Mouse (Mus musculus) liver, postnatal 0 days (tissue): Measurements from ENCODE around the gene Parp12. TPM values are rescaled to one million over a fixed set of nuclear protein-coding genes. Genes with fewer than 3 reads are reported as not detected.

ENCODE experiments used
- ATAC-seq: fragments of 200-750 bp; cut with Nextera tagmentation; 2 replicates; pipeline ENCODE4 v1.8.0; 2017; ENCODE audit warnings: mild to moderate bottlenecking, moderate library complexity
- DNase-seq: peaks from one replicate; pipeline ENCODE4 v3.0.0-alpha.2; 2016
- H3K27ac ChIP-seq: fragments of 300-500 bp; sonication (generic); 2 replicates; pipeline ENCODE4 v1.5.1; 2014; ENCODE audit warnings: antibody characterized with exemption, moderate library complexity, mild to moderate bottlenecking, low read depth
- H3K27me3 ChIP-seq: fragments of 300-500 bp; sonication (generic); 2 replicates; pipeline ENCODE4 v1.6.1; 2014; ENCODE audit warnings: low read length, control low read depth, mixed read lengths; ENCODE audit not compliant: insufficient read depth
- H3K36me3 ChIP-seq: fragments of 300-500 bp; sonication (generic); replicated peaks from 2 replicates; pipeline ENCODE4 v1.6.1; 2014; ENCODE audit warnings: mild to moderate bottlenecking, control low read depth, low read length, moderate library complexity, mixed read lengths; ENCODE audit not compliant: insufficient read depth
- H3K4me1 ChIP-seq: fragments of 300-500 bp; sonication (generic); 2 replicates; pipeline ENCODE4 v1.6.1; 2014; ENCODE audit warnings: antibody characterized with exemption, mild to moderate bottlenecking, control low read depth; ENCODE audit not compliant: insufficient read depth
- H3K4me2 ChIP-seq: fragments of 300-500 bp; sonication (generic); 2 replicates; pipeline ENCODE4 v1.6.1; 2014; ENCODE audit warnings: low read depth, mild to moderate bottlenecking, low read length, moderate library complexity, mixed read lengths
- H3K4me3 ChIP-seq: fragments of 300-500 bp; sonication (generic); 2 replicates; pipeline ENCODE4 v1.5.1; 2014; ENCODE audit warnings: low read depth, low read length
- H3K9ac ChIP-seq: fragments of 300-500 bp; sonication (generic); replicated peaks from 2 replicates; pipeline ENCODE4 v1.6.1; 2014; ENCODE audit warnings: mild to moderate bottlenecking, moderate library complexity
- H3K9me3 ChIP-seq: fragments of 300-500 bp; sonication (generic); 2 replicates; pipeline ENCODE4 v1.6.1; 2016; ENCODE audit warnings: mild to moderate bottlenecking, control low read depth, low read length, mixed read lengths
- CTCF ChIP-seq: sonication (generic); IDR thresholded peaks from 2 replicates; pipeline ENCODE4 v1.5.1; 2016; ENCODE audit warnings: antibody characterized with exemption, low read depth
- EP300 ChIP-seq: IDR thresholded peaks from 2 replicates; pipeline ENCODE4 v1.6.1; 2016; ENCODE audit warnings: antibody characterized with exemption, low read depth, mild to moderate bottlenecking
- WGBS: fragments of 180-500 bp; shearing (Covaris S2); extraction: QIAGEN DNeasy Blood & Tissue Kit; methylation state at CpG from one replicate; pipeline ENCODE4 v1.1.7; 2014; ENCODE audit not compliant: insufficient replicate concordance; 5-methylcytosine and 5-hydroxymethylcytosine counted together
- polyA plus RNA-seq: library from polyadenylated mRNA; unstranded; fragments of >200 nt; fragmentation: Nextera tagmentation; extraction: Ambion mirVana; gene quantifications from 2 replicates; pipeline ENCODE4 v1.2.1, GENCODE M21; 2015

Parp12 gene
- polyA plus RNA-seq, 1 experiment from 2014 or later = 6.9 TPM

- no peaks in the 10 kb centered on the region for H3K4me1 ChIP-seq
- WGBS = 59% methylated on average over 2 of the region's 2 CpGs
- H3K4me2 ChIP-seq = no peak overlapping the region
- H3K27ac ChIP-seq = no peak overlapping the region
- no peak overlapping the region for H3K4me3 ChIP-seq
- H3K27me3 ChIP-seq = no peaks in the 10 kb centered on the region
- ATAC-seq = no peak
- no peaks in the 10 kb centered on the region for H3K9me3 ChIP-seq
- no peak overlapping the region for H3K9ac ChIP-seq
- DNase-seq = no peak
- TF ChIP-seq CTCF (peak; percentile 50), EP300 (no peak)
- H3K36me3 ChIP-seq = peaks cover 24% of the 10 kb centered on the region; the same call in 1 of the 2 replicates
These were observed 11.3 kb downstream of the Parp12 start for GRCm38 (mm10) chr6:39106812-39107211.

- no peak for TF ChIP-seq EP300
- no peak for TF ChIP-seq CTCF
- Histone ChIP-seq H3K4me2 (no peak overlapping the region), H3K4me3 (no peak overlapping the region), H3K27me3 (no peaks in the 10 kb centered on the region), H3K27ac (no peak overlapping the region), H3K9ac (no peak overlapping the region), H3K9me3 (no peaks in the 10 kb centered on the region), H3K36me3 (peaks cover 23% of the 10 kb centered on the region; the same call in 1 of the 2 replicates), H3K4me1 (no peaks in the 10 kb centered on the region)
- ATAC-seq (no peak), DNase-seq (no peak)
- 71% methylated on average over 4 of the region's 4 CpGs for WGBS
These were observed 13.5 kb downstream of the Parp12 start for GRCm38 (mm10) chr6:39104631-39105030.

- no peak overlapping the region for H3K4me2 ChIP-seq
- peak; percentile 31; the same call in 1 of the 2 replicates for ATAC-seq
- H3K36me3 ChIP-seq = no peaks in the 10 kb centered on the region
- H3K9me3 ChIP-seq = no peaks in the 10 kb centered on the region
- no peaks in the 10 kb centered on the region for H3K4me1 ChIP-seq
- no peak overlapping the region for H3K4me3 ChIP-seq
- no peaks in the 10 kb centered on the region for H3K27me3 ChIP-seq
- DNase-seq = no peak
- TF ChIP-seq CTCF (no peak), EP300 (no peak)
- H3K27ac ChIP-seq = no peak overlapping the region
- no peak overlapping the region for H3K9ac ChIP-seq
These were observed 41.7 kb downstream of the Parp12 start for GRCm38 (mm10) chr6:39076498-39076897.

- no peak for DNase-seq
- H3K4me2 ChIP-seq = no peak overlapping the region
- H3K9me3 ChIP-seq = no peaks in the 10 kb centered on the region
- H3K4me3 ChIP-seq = no peak overlapping the region
- H3K36me3 ChIP-seq = no peaks in the 10 kb centered on the region
- ATAC-seq = no peak
- no peaks in the 10 kb centered on the region for H3K4me1 ChIP-seq
- no peak overlapping the region for H3K27ac ChIP-seq
- no peaks in the 10 kb centered on the region for H3K27me3 ChIP-seq
- TF ChIP-seq CTCF = no peak
- TF ChIP-seq EP300 = no peak
- H3K9ac ChIP-seq = no peak overlapping the region
These were observed 44.0 kb downstream of the Parp12 start for GRCm38 (mm10) chr6:39074186-39074585.

GRCm38 (mm10) chr6:39072664-39073063, 45.5 kb downstream of the Parp12 start:
- H3K4me3 ChIP-seq = no peak overlapping the region
- no peak overlapping the region for H3K4me2 ChIP-seq
- DNase-seq (no peak), ATAC-seq (no peak)
- H3K36me3 ChIP-seq = no peaks in the 10 kb centered on the region
- no peak overlapping the region for H3K27ac ChIP-seq
- no peaks in the 10 kb centered on the region for H3K9me3 ChIP-seq
- no peak overlapping the region for H3K9ac ChIP-seq
- H3K4me1 ChIP-seq = no peaks in the 10 kb centered on the region
- no peak for TF ChIP-seq CTCF
- TF ChIP-seq EP300 = no peak
- 70% methylated on average over 5 of the region's 5 CpGs for WGBS
- H3K27me3 ChIP-seq = no peaks in the 10 kb centered on the region

GRCm38 (mm10) chr6:39066935-39067578, 51.1 kb downstream of the Parp12 start:
- WGBS = 42% methylated on average over 12 of the region's 12 CpGs
- TF ChIP-seq CTCF (peak; percentile 92), EP300 (no peak)
- peak; percentile 49; the same call in 1 of the 2 replicates for ATAC-seq

More at GRCm38 (mm10) chr6:39066935-39067578, 51.1 kb downstream of the Parp12 start:
- Histone ChIP-seq H3K9me3 (no peaks in the 10 kb centered on the region), H3K4me1 (0 out of 2 replicates have a peak, but pooled peaks cover 3% of the 10 kb centered on the region), H3K4me2 (no peak overlapping the region), H3K36me3 (no peaks in the 10 kb centered on the region), H3K9ac (no peak overlapping the region), H3K4me3 (no peak overlapping the region), H3K27me3 (no peaks in the 10 kb centered on the region), H3K27ac (no peak overlapping the region)
- peak; percentile 84 for DNase-seq
